Mouse (Mus musculus): Measurements from ENCODE around the gene Slc2a10.

Slc2a10 gene
- long read RNA-seq, experiment 1, partial matches to known transcripts = 0 of 3 reads
- long read RNA-seq, experiment 1, other reads (novel, unspliced or antisense) = 0 of 3 reads
- long read RNA-seq, experiment 2 = 0 reads

GRCm38 (mm10) chr2:165503259-165504203 lies at the start of gene Slc2a10:
TSS of gene Slc2a10 (plus strand) at chr2:165503787.
- intact Hi-C loops (cut with DNase I) = no loop called here

DNA sequence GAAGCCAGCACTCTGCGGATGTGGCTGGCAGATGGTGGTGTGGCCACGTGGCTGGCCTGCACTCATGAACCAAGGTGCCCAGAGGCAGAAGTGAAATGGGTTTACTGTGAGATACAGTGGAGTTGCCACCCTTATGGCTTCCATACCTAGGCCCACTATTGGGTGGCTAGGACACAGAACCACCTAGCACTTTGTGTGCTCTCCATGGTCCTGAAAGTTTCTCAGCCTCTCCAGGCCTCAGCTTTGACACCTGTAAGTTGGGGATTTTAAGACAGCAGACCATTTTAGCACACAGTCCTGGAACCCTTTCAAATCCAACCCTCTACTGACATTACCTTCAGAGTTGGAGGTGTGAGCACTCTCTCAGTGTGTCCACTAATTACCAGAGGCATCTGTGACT lies 46.9 kb upstream of the Slc2a10 start:
- intact Hi-C loops (cut with DNase I) = no loop called here

DNA sequence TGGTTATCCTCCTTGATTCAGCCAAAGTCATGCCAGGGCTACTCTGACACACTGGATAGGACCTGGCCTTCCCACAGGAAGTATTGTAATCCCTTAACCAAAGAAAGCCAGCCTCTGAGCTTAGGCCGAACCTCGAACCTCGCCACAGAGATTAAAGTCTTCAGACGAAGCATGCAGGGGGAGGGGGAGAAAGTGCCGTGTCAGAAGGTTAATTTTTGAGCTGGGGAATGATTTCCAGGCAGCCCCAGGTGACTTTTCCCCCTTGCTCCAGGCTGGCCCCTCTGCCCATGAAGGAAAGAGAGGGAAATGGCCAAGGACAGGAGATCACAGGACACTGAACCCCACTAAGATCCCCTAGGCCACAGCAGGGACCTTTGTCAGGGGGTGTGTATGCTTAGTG lies 45.4 kb upstream of the Slc2a10 start:
- intact Hi-C loops (cut with DNase I) = no loop called here

DNA sequence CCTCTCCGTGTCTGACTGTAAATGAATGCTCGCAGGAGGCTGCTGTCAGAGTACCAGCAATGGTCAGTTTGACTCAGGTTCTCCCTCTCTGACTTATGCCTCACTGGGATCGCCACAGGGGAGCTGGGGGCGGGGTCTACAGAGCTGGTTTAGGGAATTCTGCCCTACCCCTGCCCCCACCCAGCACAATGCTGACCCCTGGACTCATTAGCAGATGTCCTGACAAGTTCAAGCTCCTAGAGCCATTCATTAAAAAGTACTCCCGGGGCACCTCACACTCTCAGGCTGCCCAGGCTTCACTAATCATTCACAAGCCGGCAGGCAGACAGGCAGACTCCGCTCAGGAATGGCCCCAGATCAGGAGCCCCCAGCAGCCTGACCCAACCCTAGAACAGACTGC lies 43.9 kb upstream of the Slc2a10 start:
- intact Hi-C loops (cut with DNase I) = no loop called here

- intact Hi-C loops (cut with DNase I) = no loop called here
Measured at GRCm38 (mm10) chr2:165467824-165468452, 35.6 kb upstream of the Slc2a10 start.

- intact Hi-C loops (cut with DNase I) = no loop called here
Measured at GRCm38 (mm10) chr2:165470167-165470566, 33.4 kb upstream of the Slc2a10 start.

- intact Hi-C loops (cut with DNase I) = no loop called here
Measured at GRCm38 (mm10) chr2:165471943-165472342, 31.6 kb upstream of the Slc2a10 start.

DNA sequence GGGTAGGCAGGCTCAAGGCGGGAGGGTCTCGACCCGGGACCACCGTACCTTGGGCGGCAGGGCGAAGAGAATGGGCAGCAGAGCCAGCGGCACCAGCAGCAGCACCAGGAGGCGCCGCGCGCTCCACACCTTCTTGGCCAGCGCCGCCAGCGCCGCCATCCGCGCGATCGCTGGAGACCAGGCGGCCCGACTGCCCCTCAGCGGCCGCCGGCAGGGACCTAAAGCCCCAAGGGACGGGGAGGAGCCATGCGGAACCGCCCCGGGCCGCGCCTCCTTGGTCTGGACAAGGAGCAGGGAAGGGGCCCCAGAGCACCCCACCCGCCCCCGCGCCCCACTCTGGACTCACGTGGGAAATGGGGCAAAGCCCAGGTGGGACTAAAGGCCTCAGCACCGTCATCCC lies 30.6 kb upstream of the Slc2a10 start, which contains the start of gene Slc13a3:
TSS of gene Slc13a3 (minus strand) at position 228 of the 400 bp plus-strand sequence.
- intact Hi-C loops (cut with DNase I) = no loop called here

DNA sequence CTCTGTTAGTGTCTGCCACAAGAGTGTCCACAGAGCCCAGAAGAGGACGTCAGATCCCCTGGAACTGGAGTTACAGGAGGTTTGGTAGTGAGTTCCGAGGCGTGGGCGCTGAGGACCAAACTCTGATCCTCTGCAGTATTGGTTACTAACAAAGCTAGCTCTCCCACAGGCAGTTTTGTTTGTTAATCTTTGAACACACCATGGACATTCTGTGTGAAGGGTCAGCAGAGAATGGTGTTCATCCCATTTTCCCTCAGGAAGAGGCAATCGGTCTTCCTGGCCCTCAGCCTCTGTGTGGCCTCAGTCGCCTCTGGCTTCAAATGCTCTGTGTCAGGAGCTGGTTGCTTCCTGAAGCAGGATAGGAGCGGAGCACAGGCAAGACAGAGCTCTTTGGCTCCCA lies 28.2 kb upstream of the Slc2a10 start:
- intact Hi-C loops (cut with DNase I) = no loop called here

- intact Hi-C loops (cut with DNase I) = no loop called here
Measured at GRCm38 (mm10) chr2:165475850-165476249, 27.7 kb upstream of the Slc2a10 start.

DNA sequence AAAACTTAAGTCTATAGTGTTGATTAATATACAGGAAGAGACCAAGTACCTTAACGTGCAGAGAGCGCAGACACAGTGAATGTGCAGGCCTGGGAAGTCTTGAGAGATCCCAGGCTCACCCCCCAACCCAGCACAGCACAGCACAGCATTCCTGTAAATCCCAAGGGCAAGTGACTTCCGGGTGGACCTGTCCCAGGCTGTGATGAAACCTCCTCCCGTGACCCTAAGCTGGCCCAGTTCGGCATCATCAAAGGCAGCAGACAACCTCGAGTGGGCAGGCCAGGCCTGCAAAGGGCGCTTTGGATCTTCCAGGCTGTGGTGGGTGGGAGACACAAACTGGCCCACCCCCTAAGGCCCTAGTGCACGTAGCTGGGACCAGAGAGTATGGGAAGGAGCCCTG lies 21.6 kb upstream of the Slc2a10 start:
- intact Hi-C loops (cut with DNase I) = no loop called here

DNA sequence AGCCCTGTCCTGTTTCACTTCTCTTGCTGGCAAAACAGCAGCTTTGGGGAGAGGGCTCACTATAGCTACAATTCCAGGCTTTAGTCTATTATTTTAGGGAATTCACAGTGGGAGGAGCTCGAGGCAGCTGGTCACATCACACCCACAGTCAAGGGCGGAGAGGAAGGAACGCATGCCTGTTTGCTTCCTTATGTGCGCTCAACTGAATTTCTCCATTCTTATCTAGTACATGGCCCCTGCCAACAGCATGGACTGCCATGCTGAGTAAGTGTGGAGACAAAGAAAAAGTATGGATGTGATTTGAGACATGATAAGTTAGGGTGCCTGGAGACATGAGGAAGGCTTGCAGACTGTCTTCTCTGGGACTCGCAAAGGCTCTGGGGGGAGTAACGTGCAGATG lies 19.4 kb upstream of the Slc2a10 start:
- intact Hi-C loops (cut with DNase I) = no loop called here

DNA sequence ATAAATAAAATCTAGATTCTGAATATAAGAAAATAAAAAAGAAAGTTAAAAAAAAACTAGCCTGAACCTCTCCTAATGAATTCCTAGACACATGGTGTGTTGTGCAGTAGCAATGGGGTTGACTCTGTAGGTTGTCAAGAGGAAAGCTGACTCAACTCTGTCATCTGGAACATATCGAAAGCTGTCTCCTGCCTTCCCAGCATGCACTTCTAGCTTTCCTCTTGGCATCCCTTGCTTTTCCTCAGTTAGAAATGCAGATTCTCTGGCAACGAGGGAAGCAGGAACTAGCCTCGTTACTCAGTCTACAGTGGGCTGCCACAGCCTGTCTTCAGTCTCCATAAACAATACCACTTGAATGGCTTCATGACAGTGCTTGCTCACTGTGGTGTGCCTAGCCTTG lies 17.8 kb upstream of the Slc2a10 start:
- intact Hi-C loops (cut with DNase I) = loop anchor here (2.0 to 5.0 kb wide), 2 partner anchors 95 to 124 kb away; no protein-coding TSS in a partner anchor

GRCm38 (mm10) chr2:165486401-165486800 lies 17.2 kb upstream of the Slc2a10 start:
- intact Hi-C loops (cut with DNase I) = loop anchor here (2.0 to 5.0 kb wide), 2 partner anchors 96 to 124 kb away; no protein-coding TSS in a partner anchor

- intact Hi-C loops (cut with DNase I) = loop anchor here (2.0 to 5.0 kb wide), 2 partner anchors 96 to 125 kb away; no protein-coding TSS in a partner anchor
Measured at GRCm38 (mm10) chr2:165486881-165487535, 16.6 kb upstream of the Slc2a10 start.

DNA sequence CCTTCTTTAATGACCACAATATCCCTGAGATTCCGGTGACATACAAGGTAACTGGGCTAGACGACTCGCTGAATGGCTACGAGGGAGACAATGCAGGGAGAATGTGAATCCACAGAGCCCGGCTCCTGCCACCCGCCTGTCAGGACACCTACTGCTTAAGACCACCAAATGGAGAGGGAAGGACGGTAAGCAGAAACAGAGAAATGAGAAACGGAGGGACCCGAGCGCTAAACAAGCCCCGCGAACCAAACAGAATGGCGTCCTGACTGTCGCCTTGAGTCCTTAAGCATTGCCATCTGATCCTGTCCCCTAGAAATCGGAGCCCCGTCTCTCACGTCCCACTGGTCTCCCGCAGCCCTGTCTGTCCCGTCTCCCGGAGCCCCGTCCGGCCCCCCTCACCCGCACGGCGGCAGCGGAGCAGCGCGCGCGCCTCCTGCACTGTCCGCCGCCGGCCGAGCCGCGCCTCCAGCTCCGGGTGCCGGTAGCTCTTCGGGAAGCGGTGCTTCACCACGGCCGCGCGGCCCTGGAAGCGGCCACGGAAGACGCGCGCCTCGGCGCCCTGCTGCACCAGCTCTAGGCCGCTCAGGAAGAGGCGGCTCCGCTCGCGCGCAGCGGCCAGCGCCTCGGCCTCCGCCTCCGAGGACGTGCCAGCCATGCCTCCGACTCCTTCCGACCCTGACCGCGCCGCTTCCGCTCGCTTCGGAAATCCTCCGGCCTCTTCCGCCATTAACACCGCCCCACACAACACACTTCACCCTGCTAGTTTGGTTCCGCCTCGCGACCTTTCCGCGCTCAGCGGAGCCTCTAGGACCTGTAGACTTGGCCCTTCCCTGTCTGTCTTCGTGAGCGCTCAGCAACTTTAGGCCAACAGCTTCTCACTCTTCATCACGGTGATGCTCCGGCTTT lies 10.7 kb upstream of the Slc2a10 start, which contains the start of gene Trp53rka:
TSS of gene Trp53rka (minus strand) at position 677 of the 906 bp plus-strand sequence.
- intact Hi-C loops (cut with DNase I) = no loop called here

DNA sequence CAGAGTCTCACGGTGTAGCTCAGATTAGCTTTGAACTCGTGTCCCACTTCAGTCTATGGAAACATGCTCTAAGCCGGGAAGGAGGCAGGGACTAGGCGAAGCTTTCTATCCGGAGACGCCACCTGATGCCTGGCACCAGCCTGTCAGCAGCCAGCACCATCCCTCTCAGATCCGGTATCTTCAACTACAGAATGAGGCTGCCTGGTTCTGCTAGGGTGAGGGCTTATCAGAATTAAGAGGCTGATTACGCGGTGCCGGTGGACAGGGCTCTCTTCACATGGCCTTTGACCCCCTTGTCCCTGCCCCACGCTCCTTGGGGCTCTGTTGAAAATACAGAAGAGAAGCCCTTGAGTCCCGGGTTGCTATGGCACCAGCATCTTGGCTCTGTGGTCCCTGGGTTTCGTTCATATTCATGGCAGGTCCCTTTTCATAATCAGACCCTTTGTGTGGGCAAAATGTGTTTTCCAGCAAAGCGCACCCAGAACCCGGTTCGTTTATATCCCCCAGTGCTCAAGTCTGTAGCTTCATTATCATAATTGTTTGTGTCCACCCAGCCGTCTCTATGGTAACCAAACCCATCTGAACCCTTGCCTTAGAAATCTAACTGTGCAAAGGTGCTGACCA lies 9.9 kb upstream of the Slc2a10 start:
- intact Hi-C loops (cut with DNase I) = no loop called here

DNA sequence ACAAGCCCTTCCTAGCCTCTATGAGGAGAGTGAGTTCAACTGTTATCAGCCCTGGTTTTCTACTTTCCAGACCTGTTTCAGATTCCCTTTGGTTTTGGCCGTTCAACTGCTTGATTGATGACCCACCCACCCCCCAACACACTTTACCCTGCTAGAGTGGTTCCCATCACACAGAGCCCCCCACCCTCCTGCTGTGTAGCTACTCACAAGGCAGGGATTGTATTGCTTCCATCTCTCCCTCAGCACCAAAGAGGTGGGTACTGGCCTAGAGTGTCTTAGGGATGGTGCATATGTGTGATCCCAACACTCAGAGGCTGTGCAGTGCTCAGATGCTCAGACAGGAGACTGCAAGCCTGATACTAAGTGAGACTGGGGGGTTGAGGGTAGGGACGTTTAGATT lies 9.1 kb upstream of the Slc2a10 start:
- intact Hi-C loops (cut with DNase I) = no loop called here

GRCm38 (mm10) chr2:165496251-165496650 lies 7.3 kb upstream of the Slc2a10 start:
- intact Hi-C loops (cut with DNase I) = no loop called here
